Mouse (Mus musculus) granulocyte monocyte progenitor cell, adult 5-6 weeks (primary cell): Measurements from ENCODE around the gene Fes. TPM values are rescaled to one million over a fixed set of nuclear protein-coding genes. Genes with fewer than 3 reads are reported as not detected.
A peak's percentile ranks its signal among the peaks of the same experiment; 100 is the strongest.

ENCODE experiments used
- ATAC-seq: replicated peaks from 2 replicates; pipeline ENCODE4 v1.8.0; 2016; ENCODE audit warnings: mild to moderate bottlenecking, moderate TSS enrichment, inconsistent platforms; ENCODE audit not compliant: poor library complexity, severe bottlenecking
- total RNA-seq, 2 experiments: library from RNA; stranded (forward) in 1 of 2; stranded (reverse) in 1 of 2; fragments of 200-712, 200-1000 nt in 1 of 2; fragments of >200 nt in 1 of 2; fragmentation: Nextera tagmentation in 1 of 2; gene quantifications; 2 replicates each; pipeline ENCODE4 v1.2.3; 2014 to 2017

The Fes gene
- total RNA-seq, 2 experiments from 2014 or later = 141 to 176 TPM

DNA sequence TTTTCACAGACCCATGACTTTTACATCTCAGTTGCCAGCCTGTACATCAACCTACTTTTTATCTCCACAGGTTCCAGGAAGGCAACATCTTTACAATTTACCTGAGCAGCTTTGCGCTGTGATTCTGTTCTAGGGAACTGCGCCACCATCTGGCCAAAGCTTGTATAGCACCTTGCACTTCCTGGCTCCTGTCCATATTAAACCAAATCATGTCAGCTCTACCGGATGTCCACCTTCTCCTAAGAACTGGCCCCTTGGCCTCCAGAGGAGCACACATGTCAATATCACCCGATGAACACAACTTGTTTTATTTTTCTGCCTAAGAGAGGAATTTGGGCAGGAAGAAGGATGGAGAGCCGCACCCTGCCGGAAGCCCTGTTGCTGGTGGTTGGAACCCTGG, 10.3 kb downstream of the Fes start:
- no peak for ATAC-seq

DNA sequence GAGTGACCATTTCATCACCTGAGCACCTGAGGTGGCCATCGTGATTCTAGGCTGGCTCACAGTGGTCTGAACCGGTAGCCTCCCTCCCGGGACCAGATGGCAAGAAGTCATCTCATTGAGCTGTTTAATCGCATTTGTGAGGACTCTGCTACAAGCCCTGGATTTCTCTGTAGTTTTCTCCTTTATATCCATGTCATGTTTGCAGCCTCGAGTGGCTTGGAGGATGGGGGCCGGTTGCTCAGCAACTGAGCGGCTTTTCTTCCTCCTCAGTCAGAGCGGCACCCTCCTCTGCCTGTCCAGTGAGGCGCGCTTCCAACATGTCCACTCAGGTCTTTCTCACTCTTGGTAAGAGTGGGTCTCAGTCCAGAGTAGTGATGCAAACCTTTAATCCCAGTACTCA, 11.6 kb downstream of the Fes start:
- ATAC-seq = no peak

DNA sequence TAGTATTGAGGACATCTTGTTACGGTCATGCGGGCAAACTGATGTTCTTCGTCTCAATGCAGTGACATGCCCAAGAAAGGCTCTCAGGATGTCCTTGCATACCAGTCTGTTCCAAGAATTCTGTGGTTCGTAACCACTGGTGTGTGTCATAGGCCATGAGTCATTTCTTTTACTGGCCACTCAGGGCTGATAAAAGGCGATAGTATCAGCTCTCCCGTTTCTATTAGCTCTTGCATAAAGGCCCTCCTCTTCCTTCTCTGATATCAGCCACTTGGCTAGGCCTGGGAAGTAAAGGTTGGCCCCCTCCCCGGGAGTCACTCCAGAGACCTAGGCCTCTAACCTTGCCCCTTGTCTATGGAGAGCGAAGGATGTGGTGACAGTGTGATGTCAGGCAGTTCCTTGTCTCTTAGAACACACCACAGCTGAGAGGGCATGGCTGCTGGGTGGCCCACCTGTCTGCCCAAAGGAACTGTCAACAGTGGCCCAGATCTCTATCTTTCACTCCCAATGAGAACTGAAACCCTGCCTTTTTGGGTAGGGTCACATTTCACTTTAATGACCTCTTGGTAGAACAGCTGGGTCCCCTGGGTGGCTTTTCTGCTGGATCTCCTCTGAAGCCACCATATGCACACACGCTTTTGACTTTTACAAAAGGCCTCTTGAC, 12.2 kb downstream of the Fes start:
- ATAC-seq = peak; percentile 49

DNA sequence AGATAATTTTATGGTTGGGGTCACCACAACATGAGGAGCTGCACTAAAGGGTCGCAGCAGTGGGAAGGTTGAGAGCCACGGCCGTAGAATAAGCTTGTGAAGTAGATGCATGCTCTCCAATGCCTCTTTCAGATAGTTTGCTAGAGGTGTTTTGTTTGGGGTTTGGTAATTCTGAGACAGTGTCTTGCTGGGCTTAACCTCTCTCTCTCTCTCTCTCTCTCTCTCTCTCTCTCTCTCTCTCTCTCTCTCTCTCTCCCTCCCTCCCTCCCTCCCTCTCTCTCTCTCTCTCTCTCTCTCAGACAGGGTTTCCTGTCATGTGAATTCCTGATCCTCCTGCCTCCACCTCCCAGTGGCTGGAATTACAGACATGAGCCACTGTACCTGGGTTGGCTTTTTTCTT, 13.0 kb downstream of the Fes start:
- ATAC-seq = no peak

DNA sequence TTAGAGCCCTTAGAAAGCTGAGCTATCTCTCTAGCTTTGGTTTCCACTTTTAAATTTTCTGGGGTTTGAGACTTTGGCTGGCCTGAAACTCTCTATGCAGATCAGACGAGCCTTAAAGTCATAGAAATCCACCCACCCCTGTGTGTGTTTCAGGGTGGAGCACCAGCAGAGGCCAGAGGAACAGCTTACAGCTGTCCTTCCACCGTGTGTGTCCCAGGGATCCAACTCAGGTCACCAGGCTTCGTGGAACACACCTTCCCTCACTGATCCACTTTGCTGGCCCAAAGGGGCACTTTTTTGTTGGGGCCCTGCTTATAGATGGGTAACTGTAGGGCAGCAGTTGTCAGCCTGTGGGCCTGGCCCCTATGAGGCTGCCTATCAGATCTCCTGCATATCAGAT, 13.5 kb downstream of the Fes start:
- no peak for ATAC-seq

DNA sequence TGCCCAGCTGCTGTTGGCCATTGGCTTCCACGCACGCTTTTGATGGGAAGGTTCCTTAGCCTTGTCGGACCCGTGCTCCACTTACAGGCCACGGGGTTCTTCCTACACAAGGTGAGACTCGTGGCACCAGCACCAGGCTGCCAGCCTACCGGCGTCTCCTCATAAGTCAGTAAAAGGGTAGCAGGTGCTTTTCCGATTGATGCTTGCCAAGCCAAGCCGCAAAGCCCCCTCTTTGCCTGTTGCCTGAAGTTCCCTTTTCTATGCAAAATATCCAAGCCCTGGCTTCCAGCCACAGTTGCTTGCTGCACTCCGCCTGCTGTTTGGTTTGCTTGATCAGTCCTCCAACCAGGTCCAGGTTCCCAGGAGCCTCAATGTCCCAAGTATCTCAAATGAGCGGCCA, 13.9 kb downstream of the Fes start:
- ATAC-seq = peak; percentile 4; the same call in 1 of the 2 replicates

DNA sequence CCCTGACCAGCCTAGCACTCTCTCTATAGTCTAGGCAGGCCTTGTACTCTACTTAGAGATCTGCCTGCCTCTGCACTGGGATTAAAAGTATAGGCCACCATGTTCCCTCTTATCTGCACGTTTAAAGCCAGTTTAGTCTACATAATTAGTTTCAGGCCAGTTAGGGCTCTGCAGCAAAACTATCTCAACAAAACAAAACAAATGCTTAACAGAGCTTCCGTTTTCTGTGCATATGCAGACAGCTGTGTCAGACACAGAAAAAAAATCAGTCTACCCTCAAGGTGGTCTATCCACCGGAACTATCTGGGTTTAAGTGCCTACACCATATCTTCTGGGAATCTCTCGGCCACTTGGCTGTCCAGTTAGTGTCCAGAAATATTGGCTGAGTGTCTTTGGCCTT, 14.4 kb downstream of the Fes start:
- ATAC-seq = no peak

DNA sequence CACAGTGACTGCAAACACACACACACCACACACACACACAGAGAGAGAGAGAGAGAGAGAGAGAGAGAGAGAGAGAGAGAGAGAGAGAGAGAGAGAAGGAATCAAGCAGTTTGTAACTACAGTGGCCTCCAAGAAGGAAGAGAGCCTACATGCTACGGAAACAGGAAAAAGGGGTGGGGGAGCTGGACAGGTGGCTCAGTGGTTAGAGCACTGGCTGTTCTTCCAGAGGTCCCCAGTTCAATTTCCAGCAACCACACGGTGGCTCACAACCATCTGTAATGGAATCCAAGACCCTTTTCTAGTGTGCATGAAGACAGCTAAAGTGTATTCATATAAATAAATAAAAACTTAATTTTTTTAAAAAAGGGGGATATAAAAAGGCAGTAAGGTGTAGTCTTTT, 15.1 kb downstream of the Fes start:
- ATAC-seq = no peak

DNA sequence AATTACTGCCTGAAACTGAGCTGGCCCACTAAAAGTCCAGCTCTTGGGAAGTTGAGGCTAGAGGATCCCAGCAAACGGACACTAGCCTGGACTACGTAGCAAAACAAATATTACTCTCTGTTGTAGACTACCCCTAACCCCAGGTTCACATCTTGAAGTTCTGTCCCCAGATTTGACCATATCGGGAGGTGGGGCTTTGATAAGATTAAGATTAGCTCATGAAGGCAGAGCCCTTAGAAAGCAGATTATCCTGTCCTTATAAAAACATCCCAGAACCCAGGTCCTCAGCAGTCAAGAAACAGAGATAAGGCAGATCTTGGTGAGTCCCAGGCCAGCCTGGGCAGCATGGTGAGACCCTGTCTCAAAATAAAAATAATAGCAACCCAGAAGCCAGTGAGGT, 15.6 kb downstream of the Fes start:
- ATAC-seq = no peak

DNA sequence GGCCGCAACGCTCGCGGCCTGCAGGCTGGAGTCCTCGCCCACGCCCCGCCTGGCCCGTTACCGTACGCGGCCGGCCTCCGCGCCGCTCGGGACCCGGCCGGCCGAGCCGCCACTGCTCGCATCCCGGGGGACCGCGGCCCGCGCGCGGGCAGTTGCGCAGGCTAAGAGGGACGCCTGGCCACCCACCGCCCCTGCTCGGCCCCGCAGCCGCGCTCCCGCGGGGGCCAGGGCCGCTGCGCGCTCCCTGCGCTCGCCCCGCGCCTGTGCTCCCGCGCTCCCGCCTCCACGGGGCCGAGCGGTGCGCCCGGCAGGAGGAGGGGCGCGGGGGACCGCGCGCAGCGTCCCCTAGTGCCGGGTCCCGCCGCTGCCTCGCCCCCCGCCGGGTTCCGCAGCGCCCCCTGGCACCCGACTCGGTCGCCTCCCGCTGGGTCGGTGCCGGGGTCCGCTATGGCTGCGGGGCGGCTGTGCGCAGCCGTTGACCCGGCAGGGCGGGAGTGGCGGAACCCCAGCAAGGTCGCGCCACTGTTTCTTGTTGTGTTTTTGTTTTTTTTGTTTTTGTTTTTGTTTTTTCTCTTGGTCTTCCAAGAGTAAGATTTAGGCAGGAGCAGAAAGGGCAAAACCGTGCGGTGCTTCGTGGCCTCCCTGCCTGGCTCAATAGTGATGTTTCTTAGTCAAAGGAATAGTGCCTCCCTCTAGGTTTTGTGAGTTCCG, 16.6 kb downstream of the Fes start, which contains the start of gene Man2a2:
TSS of gene Man2a2 (minus strand) at position 335 of the 711 bp plus-strand sequence.
- ATAC-seq = peak; percentile 41

DNA sequence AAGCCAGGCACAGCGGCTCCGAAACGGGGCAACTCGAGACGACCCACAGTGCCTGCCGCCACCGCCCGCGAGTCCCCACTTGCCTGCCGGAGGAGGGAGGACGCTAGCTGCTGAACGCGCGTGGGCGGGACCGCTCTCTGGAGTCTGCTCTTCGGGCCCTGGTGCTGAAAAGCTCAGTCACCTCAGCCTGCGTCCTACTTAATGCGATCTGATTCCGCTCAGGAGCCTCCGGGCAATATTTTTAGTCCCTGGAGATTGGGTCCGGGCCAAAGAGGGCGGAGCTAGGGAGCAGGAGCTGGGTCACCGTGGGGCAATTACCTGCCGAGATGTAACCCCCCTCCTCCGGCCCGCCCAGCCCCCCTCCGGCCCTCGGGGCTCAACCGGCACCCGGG, 17.1 kb downstream of the Fes start:
- peak; percentile 15; the same call in 1 of the 2 replicates for ATAC-seq

DNA sequence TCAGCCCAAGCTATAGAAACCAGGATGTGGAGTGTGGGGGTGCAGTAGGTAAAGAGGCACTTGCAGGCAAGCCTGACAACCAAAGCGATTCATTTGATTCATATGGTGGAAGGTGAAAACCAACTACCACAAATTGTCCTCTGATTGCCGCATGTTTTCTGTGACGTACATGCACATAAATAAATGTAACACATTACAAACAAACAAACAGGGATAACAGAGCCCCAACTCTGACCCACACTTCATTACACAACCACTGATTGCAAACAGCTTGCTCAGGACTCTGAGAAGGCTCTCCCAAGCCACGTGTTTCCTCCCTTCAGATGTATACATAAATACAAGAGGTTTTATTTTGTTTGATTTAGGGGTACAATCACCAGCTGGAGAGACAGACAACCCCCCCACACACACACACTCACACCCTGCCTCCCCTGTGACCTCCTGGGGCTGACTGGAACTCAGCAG, 17.7 kb downstream of the Fes start:
- ATAC-seq = peak; percentile 24; the same call in 1 of the 2 replicates

DNA sequence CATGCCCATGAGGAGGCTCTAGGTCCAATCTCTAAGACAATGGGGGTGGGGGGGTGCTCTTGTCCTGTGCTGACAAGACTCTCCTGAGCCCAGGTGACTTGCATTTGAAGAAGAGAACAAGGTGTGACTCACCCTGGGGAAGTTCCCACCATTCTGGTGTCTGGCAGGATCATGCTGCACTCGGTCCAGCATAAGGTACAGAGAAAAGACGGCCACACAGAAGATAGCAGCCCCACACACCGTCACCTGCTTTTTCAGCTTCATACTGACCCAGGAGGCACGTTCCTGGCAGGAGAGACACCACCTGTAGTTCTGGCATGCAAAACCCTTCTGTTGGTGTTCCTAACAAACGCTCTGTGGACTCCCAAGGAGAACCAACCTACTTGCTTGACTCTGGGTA, 18.3 kb downstream of the Fes start:
- no peak; the same call in 1 of the 2 replicates for ATAC-seq

DNA sequence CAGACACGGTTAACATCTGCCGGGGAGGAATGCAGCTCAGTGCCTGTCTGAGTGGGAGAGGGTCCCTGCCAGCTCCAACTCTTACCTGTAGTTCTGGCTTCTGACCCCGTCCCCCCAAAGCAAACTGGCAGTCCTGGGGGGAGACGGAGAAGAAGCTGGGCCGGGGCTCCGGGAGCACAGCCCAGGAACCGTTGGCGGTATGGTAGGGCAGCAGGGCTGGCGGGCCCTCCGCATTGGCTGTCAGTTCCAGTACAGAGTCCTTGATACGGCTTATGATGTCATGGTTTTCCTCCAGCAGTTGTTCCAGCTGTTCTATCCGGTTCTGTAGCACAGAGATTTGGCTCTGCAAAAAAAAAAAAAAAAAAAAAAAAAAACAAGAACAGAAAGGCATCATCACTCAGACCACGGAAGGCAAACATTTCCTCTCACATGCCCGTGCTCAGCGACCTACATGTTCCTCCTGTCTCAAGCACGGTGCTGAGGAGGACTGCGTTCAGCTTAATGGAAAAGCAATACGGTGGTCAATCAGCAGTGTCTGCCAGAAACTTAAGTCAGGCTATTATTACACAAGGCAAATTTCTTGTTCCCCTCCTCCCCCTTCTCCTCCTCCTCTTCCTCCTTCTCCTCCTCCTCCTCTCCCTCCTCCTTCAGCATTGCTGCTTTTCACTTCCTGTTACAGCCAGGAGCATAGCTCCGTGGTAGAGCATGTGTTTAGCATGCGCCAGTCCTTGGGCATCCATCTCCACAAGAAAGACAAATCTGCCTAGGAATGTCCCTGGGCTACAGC, 18.9 kb downstream of the Fes start:
- ATAC-seq = peak; percentile 54

DNA sequence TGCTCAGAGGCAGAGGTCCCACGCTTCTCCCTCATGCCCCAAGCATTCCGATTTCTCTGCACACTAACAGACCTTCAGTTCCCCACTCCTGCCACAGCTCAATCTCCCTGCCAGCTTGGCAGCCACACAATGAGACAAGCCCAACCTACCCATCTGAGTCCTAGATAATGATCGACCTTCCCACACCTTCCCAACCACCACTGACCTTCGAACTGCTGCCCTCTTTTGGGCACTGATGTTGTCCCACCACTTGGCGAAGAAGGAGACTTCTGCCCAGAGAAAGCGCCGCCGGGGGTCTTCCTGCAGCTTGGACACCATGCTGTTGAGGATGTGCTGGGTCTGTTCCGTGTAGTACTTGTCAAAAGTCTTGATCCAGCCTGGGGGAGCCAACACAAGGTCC, 19.7 kb downstream of the Fes start:
- no peak for ATAC-seq

DNA sequence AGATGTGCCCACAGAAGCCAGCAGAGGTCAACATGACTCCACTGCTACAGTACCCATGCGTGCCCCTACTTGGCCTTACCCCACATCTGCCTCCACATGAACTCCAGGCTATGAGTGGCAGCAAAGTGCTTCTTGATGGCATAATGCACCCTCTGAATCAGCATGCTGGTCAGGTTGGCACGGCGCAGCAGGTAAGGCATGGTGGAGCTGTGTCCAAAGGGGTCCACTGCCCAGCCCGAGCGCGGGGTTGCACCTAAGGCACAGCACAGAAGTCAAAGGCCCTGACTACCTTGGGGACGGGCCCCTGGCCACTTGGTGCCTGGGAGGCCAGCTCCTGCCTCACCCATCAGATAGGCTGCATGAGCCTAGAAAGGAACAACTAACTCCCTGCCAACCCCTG, 20.5 kb downstream of the Fes start:
- ATAC-seq = no peak

DNA sequence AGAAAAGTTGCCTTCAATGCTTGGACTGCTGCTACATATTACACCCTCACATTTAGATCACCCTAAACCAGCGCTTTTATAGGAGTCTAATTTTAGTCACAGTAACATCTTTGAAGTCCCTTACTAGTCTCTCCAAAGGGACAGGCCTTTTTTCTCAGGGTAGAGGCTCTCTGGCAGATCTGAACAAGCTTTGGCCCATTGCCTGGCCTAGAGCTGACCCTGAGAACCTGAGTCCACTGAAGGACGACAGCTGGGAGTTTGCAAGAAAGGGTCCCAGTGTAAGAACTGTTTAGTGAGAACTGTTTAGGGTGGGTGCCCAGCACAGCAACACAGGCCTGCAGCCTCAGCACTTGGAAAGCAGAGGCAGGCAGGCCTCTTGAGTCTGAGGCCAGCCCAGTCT, 22.0 kb downstream of the Fes start:
- no peak for ATAC-seq

DNA sequence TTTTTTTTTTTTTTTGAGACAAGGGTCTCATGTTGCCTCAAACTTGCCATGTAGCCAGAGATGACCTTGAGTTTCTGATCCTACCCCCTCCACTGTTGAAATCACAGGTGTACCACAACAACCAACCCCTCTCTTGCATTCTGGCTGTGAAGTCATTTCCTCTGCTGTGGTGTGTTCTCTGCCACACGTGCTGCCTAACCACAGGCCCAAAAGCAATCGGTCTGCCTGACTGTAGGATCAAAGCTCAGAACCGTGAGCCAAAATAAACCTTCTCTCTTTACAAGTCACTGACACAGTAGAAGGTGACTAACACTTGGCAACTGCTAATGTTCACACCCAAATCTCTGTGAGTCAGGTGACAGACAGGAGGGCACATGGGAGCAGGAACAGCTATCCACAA, 27.3 kb downstream of the Fes start:
- 0 out of 2 replicates have a peak, but pooled peaks have one; percentile 27 for ATAC-seq

DNA sequence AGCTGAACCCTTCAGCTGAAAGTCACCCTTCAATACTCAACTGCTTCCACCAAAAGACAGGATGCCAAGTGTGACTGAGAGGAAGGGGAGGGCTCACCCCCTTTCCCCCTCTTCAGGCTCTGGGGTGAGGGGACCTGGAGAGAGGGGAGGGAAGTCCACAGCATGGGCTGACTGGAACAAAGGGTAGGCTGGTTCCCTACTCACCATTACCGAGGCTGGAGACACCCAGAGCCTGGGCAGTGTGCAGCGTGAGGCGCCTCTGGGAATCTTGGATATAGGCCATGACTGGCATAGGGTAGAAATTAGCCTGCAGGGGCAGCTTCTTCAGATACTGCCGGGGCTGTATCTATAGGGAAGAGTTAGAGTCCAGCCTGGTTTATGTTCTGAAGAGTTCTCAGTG, 29.7 kb downstream of the Fes start:
- ATAC-seq = no peak

DNA sequence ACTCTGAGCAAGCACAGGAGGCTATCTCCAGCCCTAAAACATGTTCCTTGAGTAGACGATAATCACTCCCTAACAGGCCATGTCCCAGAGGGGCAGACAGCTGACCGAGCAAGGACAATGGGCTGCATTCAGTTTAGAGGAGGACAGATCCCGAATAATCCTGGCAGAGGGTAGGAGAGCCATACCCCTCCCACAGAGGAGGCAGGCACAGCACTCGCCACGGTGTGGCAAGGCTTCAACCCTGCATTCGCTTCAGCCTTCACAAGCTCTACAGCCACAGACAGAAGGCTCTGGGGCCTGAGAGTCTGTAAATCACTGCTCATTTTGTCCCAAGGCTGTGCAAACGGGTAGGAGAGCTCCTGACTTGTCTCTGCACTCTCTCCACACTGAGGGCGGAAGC, 30.6 kb downstream of the Fes start:
- no peak for ATAC-seq

DNA sequence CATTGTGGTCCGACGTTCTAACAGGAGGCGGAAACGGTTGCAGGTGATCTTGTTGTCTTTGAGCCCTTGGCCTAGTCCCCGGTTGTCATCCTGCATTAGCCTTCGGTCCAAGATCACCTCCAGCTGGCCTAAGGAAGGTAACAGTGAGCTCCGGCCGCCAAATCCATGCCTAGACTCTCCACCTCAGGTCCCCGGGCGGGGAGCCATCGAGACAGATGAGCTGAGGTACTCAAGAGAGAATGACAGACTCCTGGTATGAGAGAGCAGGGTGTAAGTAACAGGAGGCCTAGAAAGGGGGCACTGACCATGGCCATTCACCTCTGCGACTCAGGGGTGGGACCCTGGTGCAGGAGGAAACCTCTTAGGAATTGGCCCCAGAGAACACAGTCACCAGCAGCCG, 31.4 kb downstream of the Fes start:
- no peak for ATAC-seq
